Comparison of ENCODE assay signal across 32 mouse cellular contexts in the genomic region with DNA sequence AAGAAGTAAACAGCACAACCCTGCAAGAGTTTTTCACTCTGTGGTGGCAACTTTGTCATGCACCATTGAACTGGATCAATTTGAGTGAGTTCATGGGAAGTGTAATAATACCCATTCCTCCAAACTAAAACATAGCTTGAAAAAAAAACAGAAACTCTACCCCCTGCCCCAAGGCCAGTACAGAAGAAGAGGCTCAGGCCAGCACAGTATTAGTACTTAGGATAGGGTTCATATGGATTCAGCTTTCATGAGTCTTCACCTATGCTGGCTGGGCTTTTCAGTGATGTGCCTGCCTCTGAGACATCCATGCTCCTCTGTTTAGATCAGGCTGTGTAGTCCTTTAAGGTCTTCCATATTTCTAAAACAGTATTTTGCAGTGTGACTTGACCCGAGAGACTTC.
"Had no signal": no experiment of that assay in that cellular context is flagged by ENCODE, and none has a peak within 500 bp of the region (broad histone marks: within the 10 kb centered on the region; RNA-seq: fewer than 3 reads in every experiment).

No protein-coding gene starts in this region.

- H3K4me2 ChIP-seq: heart, embryonic 11.5 days; heart, embryonic 12.5 days; heart, embryonic 13.5 days; heart, embryonic 15.5 days; hindbrain, embryonic 12.5 days; hindbrain, embryonic 13.5 days; hindbrain, embryonic 14.5 days; hindbrain, embryonic 15.5 days; intestine, embryonic 15.5 days had no signal

- H3K27me3 ChIP-seq: heart, embryonic 12.5 days; heart, embryonic 13.5 days; heart, embryonic 15.5 days; hindbrain, embryonic 12.5 days; hindbrain, embryonic 13.5 days; hindbrain, embryonic 15.5 days; intestine, embryonic 15.5 days had no signal

- H3K4me3 ChIP-seq: heart, embryonic 10.5 days; heart, embryonic 12.5 days; heart, embryonic 13.5 days; heart, embryonic 15.5 days; hindbrain, embryonic 10.5 days; hindbrain, embryonic 12.5 days; hindbrain, embryonic 13.5 days; hindbrain, embryonic 15.5 days; intestine, embryonic 15.5 days; layer of hippocampus, adult 2 months; left cerebral cortex, adult 2 months had no signal

- H3K36me3 ChIP-seq: heart, embryonic 10.5 days; heart, embryonic 12.5 days; heart, embryonic 13.5 days; heart, embryonic 15.5 days; hindbrain, embryonic 10.5 days; hindbrain, embryonic 12.5 days; hindbrain, embryonic 13.5 days; hindbrain, embryonic 15.5 days; intestine, embryonic 15.5 days had no signal

- H3K9me3 ChIP-seq: heart, embryonic 10.5 days; heart, embryonic 12.5 days; heart, embryonic 13.5 days; heart, embryonic 15.5 days; hindbrain, embryonic 10.5 days; hindbrain, embryonic 12.5 days; hindbrain, embryonic 13.5 days; hindbrain, embryonic 15.5 days; intestine, embryonic 15.5 days had no signal

- H3K9ac ChIP-seq: heart, embryonic 12.5 days; heart, embryonic 13.5 days; heart, embryonic 15.5 days; hindbrain, embryonic 12.5 days; hindbrain, embryonic 13.5 days; hindbrain, embryonic 14.5 days; hindbrain, embryonic 15.5 days; intestine, embryonic 15.5 days had no signal

- DNase-seq: heart, postnatal 10 days; heart, postnatal 14 days; heart, postnatal 36 days; heart, postnatal 4 days; kidney, adult 11 months; kidney, adult 8-10 months; kidney, adult 9 months; kidney, postnatal 14 days; kidney, postnatal 25 days; kidney, postnatal 36 days; kidney, postnatal 4 days; layer of hippocampus, adult 9-11 months; layer of hippocampus, postnatal 36 days had no signal

- H3K27ac ChIP-seq: heart, embryonic 10.5 days; heart, embryonic 13.5 days; heart, embryonic 15.5 days; hindbrain, embryonic 10.5 days; hindbrain, embryonic 12.5 days; hindbrain, embryonic 13.5 days; hindbrain, embryonic 14.5 days; hindbrain, embryonic 15.5 days; hindbrain, postnatal 0 days; intestine, embryonic 15.5 days; kidney, postnatal 0 days; layer of hippocampus, adult 2 months; left cerebral cortex, adult 2 months had no signal

- ATAC-seq: hindbrain, embryonic 16.5 days; hindbrain, postnatal 0 days; inflammation-experienced regulatory T-cells, adult 6 months; intestine, embryonic 15.5 days; intestine, embryonic 16.5 days; intestine, postnatal 0 days had no signal

- H3K4me1 ChIP-seq: heart, embryonic 10.5 days; heart, embryonic 12.5 days; heart, embryonic 13.5 days; heart, embryonic 15.5 days; hindbrain, embryonic 12.5 days; hindbrain, embryonic 13.5 days; hindbrain, embryonic 15.5 days; intestine, embryonic 15.5 days had no signal
